Mouse (Mus musculus) hindlimb bud, embryonic 11.5 days (tissue): Measurements from ENCODE around the gene Gm26965.
"Not testable (repeated sequence)": the region's sequence is repeated elsewhere in the genome, so short reads cannot be mapped to it uniquely, and the experiment has no call there.

ENCODE experiments used
- DNase-seq: peaks from one replicate; pipeline ENCODE4 v3.0.0-alpha.2; 2012; ENCODE audit warnings: low read depth, low spot score; ENCODE audit errors: extremely low spot score

The Gm26965 gene

DNA sequence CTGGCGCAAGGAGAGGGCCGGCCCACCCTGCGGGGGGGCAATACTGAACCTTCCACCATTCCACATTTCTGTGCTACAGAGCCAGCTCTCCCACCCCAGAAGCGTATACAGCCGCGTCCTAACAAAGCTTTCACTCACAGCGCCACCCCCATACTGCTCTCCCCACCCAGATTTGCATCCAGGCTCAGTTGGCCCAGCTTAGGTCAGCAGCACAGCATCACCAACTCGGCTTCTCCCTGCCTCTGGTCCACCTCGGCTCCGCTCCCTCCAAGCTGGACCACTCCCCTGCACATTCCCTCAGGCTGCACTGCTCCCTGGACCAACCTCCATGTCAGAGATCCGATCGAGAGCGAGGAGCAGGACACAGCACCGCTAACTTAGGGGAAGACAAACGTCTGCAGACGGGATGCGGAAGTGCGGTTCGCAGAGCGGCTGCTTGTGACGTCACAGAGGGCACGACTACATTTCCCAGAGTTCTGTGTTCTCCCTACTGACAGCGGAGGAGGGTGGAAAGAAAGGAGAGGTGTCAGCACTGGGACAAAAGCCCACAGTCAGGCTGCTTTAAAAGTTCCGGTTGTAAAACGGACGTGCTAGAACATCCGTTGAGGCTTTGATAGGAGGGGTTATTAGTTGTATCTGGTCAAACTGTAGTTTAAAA is at the start of gene Gm26965, which contains the start of gene Zfp87:
Gm26965 (minus strand) TSS at position 399 of the 658 bp plus-strand sequence.
Zfp87 (minus strand) TSS at position 425 of the 658 bp plus-strand sequence.
- peak; percentile 91 for DNase-seq

DNA sequence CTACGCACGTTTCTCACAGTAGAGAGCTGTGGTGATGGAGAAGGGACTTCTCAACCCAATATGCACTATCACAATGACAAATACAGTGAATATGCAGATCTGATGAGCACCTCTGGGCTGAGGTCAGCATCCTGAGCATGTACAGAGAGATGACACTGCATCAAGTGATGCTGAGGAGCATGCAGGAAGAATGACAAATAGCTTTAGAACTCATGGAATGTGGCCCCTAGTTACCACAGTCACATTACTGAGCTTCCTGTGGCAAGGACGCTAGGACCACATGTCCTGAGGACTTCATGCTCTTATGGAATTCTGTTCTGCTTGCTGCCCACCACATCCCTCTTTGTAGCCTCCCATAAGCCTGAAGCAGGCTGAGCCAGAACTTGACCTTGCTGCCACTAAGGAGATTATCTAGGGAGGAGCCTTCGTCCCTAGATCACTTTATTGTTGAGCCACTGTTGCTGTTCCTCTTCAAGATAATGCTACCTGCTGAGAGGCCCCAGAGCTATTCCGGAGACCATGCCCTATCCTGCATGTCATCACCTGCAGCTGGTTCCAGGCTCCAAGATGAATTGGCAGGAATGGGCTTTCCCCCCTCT is 46.7 kb upstream of the Gm26965 start:
- DNase-seq = no peak

DNA sequence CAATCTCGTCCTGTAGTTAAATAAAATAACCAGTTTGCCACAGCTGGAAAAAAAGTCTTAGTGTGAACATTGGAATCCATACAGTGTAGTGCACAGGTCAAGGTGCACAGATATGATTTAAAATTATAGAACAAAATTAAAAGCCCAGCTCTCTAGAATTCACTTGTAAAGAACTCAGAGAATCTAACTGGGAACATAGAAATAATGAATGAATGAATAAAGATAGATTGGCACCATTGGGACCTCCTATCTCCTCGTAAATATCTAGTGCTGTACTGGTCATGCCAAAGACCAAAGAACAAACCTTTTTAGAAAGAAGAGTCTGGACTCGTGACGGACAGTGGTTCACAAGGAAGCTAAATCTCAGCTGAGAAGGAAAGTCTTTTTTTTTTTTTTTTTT is 27.8 kb upstream of the Gm26965 start, which contains the start of gene Zfp748:
Zfp748 (minus strand) TSS at position 101 of the 400 bp plus-strand sequence.
- no peak for DNase-seq

DNA sequence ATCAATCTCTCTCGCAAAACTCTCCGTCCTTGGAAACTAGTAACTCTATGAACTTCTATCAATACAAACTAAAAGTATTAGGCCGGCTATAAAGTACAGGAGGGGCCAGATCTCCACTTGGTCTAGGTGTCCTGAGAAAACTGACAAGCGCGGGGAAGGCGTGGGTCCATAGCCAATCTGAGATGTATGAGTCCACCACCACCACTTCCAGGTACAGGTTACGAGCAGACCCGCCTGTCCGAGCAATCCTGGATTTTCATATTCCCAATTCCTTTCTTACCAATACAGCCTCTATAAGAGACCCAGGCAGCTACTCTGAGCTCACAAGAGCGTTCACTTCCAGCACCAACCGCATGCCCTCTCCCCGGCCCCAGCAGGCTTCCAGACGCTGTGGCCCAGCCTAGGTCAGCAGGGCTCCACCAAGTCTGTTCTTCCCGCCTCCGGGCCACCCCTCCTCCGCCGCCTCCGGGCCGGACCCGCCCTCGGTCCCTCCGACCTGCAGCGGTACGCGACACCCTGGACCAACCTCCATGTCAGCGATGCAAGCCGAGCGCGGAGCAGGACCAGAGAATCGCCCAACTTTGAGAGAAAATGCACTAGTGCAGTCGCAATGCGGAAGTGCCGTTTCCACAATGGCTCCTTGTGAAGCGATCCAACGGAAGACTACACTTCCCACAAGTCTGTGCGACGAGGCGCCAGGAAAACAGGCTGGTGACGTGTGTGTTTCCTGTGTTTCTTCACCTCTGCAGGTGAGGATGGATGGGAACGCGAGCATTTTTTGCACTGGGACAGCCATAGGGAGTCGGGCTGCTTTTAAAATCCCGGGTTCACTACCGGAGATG is 26.8 kb upstream of the Gm26965 start:
- DNase-seq = peak; percentile 74

DNA sequence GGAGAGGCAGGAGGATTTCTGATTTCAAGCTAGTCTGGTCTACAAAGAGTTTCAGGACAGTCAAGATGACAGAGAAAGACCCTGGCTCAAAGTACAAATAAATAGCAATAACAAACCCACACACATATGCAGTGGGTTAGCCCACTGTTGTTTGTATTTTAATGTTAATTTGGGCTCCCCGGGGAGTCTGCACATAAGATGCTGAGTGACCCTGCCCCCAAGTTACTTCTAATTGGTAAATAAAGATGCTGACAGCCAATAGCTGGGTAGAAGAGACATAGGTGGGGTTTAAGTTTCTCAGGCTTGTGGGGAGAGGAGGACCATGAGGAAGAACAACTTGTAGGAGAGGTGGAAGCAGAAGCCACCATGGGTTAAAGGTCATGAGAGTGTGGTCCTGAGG is 20.0 kb upstream of the Gm26965 start:
- no peak for DNase-seq

DNA sequence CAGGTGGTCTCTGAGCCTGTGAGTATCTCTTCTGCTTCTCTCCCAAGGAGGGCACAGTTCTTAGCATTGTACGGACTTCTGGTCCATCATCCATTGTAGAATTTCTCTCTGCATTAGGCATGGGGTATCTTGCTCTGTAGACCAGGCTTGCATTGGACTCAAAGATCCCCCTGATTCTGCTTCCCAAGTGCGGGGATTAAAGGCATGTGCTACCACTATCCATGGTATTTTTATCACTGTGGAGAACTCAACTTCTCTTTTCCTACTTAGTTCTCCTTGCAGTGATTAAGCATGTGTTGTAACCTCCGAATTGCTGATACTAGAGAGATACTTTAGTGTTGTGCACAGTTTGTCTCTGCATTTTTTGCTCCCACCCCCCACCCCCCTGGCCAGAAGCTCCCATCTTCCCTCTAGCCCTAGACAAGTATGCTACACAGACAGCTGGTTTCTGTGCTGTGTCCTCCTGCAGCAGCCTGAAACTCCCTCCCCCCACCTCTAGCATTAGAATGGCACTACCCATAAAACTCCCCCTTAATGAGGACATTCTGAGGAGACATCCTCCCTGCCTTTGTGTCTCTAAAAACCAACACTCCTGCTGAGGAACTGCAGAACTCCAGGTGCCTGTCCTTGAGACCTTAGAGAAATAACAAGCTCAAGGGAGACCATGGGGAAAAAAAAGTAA is 1.2 kb upstream of the Gm26965 start:
- DNase-seq = no peak

DNA sequence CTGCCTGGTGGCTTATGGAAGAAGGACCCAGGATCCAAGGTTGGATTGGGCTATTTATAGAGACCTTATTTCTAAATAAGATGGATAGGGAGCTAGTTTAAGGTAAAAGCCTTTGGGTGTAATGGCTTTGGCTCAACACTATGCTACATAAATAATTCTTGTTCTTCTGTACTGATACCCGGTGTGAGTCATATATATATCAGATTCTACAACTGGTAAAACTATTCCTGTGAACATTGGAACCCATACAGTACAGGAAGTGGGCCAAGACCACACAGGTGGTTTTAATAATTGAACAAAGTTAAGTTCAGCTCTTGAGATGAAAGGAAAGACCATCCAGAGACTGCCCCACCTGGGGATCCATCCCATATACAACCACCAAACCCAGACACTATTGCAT is 25.0 kb downstream of the Gm26965 start:
- DNase-seq = no peak

DNA sequence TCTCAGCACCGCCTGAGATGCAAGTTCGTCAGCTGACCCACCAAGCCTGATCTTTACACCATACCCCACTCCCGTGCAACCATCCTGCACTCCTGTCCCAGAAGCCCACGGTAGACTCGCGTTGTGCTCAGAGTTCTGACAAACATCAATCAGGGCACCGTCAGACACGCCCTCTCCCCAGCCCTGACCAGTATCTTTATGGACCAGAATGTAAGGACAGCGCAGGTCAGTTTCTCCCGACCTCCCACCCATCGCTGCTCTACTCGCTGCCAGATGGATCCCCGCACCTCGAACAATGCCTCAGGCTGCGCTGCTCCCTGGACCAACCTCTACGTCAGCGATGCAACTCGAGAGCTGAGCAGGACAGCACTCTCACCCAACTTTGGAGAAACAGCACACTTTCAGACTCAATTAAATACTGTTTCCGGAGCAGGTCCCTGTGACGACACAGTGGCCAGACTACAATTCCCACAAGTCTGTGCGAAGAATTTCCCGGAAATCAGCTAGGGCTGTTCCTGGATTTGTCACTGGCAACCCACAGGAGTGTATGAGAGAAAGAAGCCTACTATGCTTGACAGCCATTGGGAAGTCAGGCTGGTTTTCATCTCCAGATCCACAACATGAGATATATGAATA is 25.7 kb downstream of the Gm26965 start, which contains the start of gene Zfp58:
Zfp58 (minus strand) TSS at position 472 of the 636 bp plus-strand sequence.
- peak; percentile 66 for DNase-seq

DNA sequence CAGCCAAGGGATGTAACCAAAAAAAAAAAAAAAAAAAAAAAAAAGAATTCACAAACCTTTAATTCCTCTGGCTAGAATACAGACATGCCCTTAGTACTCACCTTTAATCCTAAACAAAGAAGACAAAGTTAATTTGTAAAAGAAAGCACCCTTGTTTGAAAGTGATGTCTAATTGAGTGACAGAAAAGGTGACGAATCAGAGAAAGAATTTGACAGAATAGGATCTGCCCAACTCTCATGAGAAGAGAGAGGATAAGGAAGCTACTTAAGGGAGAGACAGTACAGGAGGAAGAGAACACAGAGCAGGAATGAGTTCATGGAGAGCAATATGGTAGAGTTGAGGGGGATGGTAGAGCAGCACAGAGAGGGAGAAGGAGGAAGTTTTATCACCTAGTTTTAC is 30.3 kb downstream of the Gm26965 start:
- DNase-seq = no peak

DNA sequence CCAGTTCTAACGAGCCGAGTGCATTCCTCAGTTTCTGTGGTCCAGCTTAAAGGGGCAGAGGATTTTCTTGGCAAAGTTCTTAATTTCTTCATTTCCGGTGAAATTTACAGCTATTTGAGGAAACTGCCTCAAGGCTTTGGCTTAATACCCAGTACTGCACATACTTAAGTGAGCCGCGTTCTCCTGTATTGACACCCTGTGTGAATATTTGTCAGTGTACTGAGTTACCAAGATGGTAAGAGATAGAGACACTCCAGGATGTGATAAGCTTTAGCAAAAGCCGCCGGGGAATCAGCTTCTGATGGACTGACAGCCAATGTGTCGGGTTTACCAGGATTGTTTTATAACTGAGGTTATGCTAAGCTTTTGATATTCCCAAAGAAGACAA is 41.5 kb downstream of the Gm26965 start:
- peak; percentile 3 for DNase-seq

DNA sequence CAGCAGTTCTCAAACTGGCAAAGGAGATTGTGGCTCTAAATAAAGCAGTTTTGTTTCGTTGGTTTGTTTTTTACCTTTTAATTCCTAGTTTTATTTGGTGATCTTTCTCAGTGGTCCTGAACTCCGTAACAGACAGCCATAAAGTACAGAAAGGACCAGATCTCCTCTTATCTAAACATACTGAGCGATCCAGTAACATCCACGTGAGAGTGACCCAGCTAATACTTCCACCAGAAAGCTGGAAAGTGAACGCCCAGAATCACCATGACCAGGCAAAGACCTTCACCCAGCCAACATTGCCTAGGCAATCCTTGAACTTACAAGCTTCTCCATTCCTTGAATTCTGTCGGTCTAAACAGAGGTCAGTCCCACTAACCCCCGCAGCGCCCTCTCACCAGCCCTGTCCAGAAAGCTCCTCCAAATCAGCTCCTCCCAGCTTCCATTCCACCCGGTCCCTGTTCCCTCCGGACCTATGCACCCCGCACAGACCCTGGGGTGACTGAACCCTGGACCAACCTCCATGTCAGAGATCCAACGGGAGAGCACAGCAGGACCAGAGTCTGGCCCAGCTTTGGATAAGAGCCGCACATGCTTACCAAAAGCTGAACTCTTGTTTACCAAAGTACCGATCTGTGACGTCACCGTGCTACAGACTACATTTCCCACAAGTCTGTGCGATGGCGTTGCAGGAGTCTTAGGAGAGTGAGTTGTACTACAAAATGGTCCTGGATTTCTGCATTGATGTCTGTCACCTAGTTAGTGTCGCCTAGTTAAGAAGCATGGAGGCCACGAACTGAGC is 42.1 kb downstream of the Gm26965 start, which contains the start of gene Zfp874b:
Zfp874b (minus strand) TSS at position 634 of the 799 bp plus-strand sequence.
- peak; percentile 77 for DNase-seq

DNA sequence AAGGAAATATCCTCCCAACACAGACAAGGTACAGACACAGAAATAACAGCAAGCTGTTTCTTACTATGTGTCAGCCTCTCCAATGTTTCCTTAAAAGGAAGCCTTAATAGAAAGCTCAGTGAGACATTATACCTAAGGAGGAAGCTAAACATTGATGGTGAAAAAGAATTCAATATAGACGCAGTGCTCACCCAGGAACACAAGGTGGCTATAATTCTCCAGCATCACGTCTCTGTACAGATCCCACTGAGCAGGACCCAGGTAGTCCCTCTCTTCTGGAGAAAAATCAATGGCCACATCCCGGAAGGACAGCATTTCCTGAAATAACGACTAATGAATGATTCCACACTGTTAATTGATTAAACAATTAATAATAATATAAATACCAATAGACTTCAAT is 44.4 kb downstream of the Gm26965 start:
- no peak for DNase-seq

DNA sequence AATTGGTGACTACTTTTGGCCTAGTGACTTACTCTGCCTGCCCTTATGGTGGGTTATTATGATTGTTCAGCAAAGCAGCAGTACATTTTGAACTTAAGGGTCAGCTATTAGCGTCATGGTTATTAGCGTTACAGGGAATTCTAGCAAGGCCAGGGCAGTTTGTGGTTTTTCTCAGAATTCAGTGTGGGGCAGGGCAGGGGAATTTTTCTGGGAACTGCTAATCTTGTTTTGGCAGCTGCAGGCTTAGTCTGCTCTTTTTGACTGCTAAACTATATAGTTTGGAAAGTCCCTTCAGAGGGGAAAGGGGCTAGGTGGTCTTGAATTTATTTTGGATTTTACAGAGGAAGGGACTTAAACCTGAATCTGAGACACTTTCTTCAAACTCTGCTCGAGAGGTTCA is 56.7 kb downstream of the Gm26965 start:
- no peak for DNase-seq

DNA sequence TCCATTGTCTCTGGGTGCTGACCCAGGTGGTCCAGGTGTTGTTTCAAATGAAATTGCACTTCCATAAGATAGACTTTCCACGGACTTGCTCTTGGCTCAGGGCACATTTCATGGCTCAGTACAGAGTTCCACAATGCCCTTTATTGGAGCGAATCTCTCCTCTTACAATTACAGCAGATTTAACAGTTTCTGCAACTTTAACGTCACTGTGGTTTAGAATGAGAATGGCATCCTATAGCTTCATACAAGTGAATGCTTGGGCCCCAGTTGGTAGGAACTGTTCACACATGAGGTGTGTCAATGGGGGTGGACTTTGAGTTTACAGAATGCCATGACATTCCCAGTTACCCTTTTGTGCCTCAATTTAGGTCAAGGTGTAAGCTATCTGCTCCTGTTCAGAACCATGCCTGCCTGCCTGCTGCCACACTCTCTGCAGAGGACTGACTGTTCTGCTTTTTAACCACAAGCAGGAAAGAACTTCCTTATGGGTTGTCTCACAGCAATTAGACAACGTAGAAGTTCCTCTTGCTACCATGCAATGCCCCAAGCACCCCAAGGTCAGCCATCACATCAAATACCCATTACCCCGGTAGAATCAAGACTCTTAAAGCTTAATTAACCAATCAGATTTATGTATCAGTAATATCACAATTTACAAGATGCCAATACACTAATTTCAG is 62.3 kb downstream of the Gm26965 start:
- not testable (repeated sequence) for DNase-seq

DNA sequence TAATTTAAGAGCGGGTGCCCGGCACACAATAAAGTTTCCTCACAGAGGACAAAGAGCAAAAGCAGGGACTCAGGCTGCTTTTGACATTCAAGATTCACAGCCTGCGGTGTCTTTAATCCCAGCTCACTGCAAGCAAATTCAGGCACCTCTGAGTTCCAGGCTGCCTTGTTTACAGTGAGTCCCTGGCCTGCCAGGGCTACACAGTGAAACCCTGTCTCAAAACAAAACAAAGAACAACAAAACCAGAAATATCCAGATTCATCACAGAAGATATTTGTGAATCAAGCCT is 74.0 kb downstream of the Gm26965 start:
- DNase-seq = no peak

DNA sequence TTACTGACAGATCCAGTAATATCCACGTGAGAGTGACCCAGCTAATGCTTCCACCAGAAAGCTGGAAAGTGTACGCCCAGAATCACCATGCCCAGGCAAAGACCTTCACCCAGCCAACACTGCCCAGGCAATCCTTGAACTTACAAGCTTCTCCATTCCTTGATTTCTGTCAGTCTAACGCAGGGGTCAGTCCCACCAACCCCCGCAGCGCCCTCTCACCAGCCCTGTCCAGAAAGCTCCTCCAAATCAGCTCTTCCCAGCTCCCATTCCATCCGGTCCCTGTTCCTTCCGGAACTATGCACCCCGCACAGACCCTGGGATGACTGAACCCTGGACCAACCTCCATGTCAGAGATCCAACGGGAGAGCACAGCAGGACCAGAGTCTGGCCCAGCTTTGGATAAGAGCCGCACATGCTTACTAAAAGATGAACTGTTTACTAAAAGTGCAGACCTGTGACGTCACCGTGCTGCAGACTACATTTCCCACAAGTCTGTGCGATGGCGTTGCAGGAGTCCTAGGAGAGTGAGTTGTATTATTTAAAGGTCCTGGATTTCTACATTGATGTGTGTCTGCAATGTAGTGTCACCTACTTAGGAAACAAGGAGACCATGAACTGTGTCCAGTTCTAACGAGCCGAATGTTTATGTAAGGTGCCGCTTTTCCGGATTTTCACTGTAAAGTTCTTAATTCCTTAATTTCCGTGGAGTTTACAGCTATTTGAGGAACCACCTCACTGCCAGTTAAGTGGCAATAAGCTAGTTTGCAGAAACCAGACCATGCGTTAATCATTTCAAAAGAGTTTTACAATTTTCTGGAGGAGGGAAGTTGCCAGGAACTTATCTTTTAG is 74.6 kb downstream of the Gm26965 start, which contains the start of gene Zfp874a:
Zfp874a (minus strand) TSS at position 453 of the 849 bp plus-strand sequence.
- peak; percentile 71 for DNase-seq
